Mouse (Mus musculus): Measurements from ENCODE around the gene Cdca5.
A peak's percentile ranks its signal among the peaks of the same experiment; 100 is the strongest.
"Not testable (repeated sequence)": the region's sequence is repeated elsewhere in the genome, so short reads cannot be mapped to it uniquely, and the experiment has no call there.

Cdca5 gene

GRCm38 (mm10) chr19:6084478-6085248 lies at the start of gene Cdca5, which contains the start of gene Zfpl1:
TSS of gene Cdca5 (plus strand) at chr19:6084983.
TSS of gene Zfpl1 (minus strand) at chr19:6084956.
- peak; percentile 98 for DNase-seq

- no peak for DNase-seq
Observed at GRCm38 (mm10) chr19:6035966-6036585, 48.7 kb upstream of the Cdca5 start.

GRCm38 (mm10) chr19:6037695-6038094 lies 47.1 kb upstream of the Cdca5 start:
- DNase-seq, result no peak

- no peak for DNase-seq
Observed at GRCm38 (mm10) chr19:6038326-6038725, 46.5 kb upstream of the Cdca5 start.

- DNase-seq, result no peak
Observed at GRCm38 (mm10) chr19:6040002-6040401, 44.8 kb upstream of the Cdca5 start.

- peak; percentile 6 for DNase-seq
Observed at GRCm38 (mm10) chr19:6042293-6042692, 42.5 kb upstream of the Cdca5 start.

GRCm38 (mm10) chr19:6044102-6044501 lies 40.7 kb upstream of the Cdca5 start:
- not testable (repeated sequence) for DNase-seq

GRCm38 (mm10) chr19:6045366-6046293 lies 39.2 kb upstream of the Cdca5 start:
- DNase-seq, result peak; percentile 6

GRCm38 (mm10) chr19:6046294-6047153 lies 38.3 kb upstream of the Cdca5 start, which contains the start of gene Syvn1:
TSS of gene Syvn1 (plus strand) at chr19:6046576.
- peak; percentile 97 for DNase-seq

- DNase-seq, result no peak
Observed at GRCm38 (mm10) chr19:6047154-6047898, 37.5 kb upstream of the Cdca5 start.

- DNase-seq, result peak; percentile 36
Observed at GRCm38 (mm10) chr19:6047899-6048166, 37.0 kb upstream of the Cdca5 start.

- DNase-seq, result peak; percentile 14
Observed at GRCm38 (mm10) chr19:6048681-6049410, 35.9 kb upstream of the Cdca5 start.

GRCm38 (mm10) chr19:6052516-6052915 lies 32.3 kb upstream of the Cdca5 start:
- peak; percentile 8 for DNase-seq

- DNase-seq, result peak; percentile 4
Observed at GRCm38 (mm10) chr19:6054296-6054695, 30.5 kb upstream of the Cdca5 start.

GRCm38 (mm10) chr19:6056696-6057095 lies 28.1 kb upstream of the Cdca5 start:
- DNase-seq, result no peak

- DNase-seq, result peak; percentile 99
Observed at GRCm38 (mm10) chr19:6057313-6058096, 27.3 kb upstream of the Cdca5 start, which contains the start of the genes Mrpl49 and Fau. TSS of gene Mrpl49 (minus strand) at chr19:6057785. TSS of gene Fau (plus strand) at chr19:6057844.

- DNase-seq, result no peak
Observed at GRCm38 (mm10) chr19:6058513-6058912, 26.3 kb upstream of the Cdca5 start.

GRCm38 (mm10) chr19:6058966-6059365 lies 25.8 kb upstream of the Cdca5 start:
- DNase-seq, result peak; percentile 64

GRCm38 (mm10) chr19:6061021-6061533 lies 23.7 kb upstream of the Cdca5 start, which contains the start of gene Znhit2:
TSS of gene Znhit2 (plus strand) at chr19:6061192.
- peak; percentile 97 for DNase-seq
